Mouse (Mus musculus): ENCODE measurements at regions not wholly inside any gene's neighbourhood (a gene's known extent, or its start where the extent isn't known, plus 50 kb on each side); places are given as distances from the start of the nearest gene placed in this dataset.

DNA sequence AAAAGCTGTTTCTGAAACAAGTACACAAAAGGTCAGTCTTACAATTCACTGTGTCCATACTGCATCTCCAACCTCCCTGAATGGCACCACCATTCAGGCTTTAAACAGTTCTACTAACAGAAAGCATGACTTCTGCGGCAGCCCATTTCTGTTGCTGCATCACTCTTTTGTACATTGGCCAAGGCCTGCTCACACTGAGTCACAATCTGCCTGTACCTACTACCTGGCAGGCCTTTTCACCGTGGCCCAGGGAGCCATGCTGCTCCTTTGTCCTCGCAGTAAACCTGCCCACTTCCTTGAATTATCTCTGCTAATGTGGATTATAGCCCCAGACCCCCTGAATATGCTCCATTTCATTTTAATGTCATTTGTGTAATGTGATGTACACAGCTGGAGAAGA lies 439.5 kb upstream of the Gm10306 start:
- H3K9ac ChIP-seq (replicated peaks; ENCODE audit: low read depth) = no peak overlapping the region
- no peak overlapping the region for H3K4me2 ChIP-seq (replicated peaks; ENCODE audit: low read depth, low read length)
- H3K27me3 ChIP-seq (replicated peaks; ENCODE audit: insufficient read depth, low read length) = no peaks in the 10 kb centered on the region
- no peaks in the 10 kb centered on the region for H3K9me3 ChIP-seq (ENCODE audit: low read length)
- no peaks in the 10 kb centered on the region for H3K36me3 ChIP-seq (ENCODE audit: insufficient read depth, low read length)
- WGBS = 78% methylated on average over 3 of the region's 3 CpGs
- no peak overlapping the region for H3K4me3 ChIP-seq (ENCODE audit: low read depth, low read length)
- no peak for TF ChIP-seq EP300 (IDR thresholded peaks at IDR 0.05)
- no peak for TF ChIP-seq CTCF (IDR thresholded peaks at IDR 0.05)
- DNase-seq (ENCODE audit: low spot score) = no peak
- H3K4me1 ChIP-seq (ENCODE audit: insufficient read depth, low read depth, low read length) = no peaks in the 10 kb centered on the region
- no peak overlapping the region for H3K27ac ChIP-seq (ENCODE audit: low read length)
- ATAC-seq = no peak

DNA sequence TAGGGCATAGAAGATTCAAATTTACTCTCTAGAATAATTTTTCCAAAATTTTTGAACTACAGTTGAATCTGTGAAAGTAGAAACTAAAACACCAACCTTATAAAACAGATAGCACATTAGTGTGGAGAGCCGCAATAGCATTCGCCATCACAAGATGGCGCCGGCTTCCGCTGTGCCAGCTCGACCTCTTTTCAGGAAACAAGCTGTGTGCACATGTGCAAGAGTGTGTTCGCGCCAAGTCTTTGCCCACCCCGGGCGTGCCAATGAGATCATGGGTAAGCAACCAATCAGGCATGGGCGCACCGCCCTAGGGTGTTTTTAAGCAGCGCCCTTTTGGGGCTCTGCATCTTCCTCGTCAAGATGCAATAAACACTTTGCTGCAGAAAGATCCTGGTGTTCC lies 432.2 kb upstream of the Gm10306 start:
- ATAC-seq (no peak), DNase-seq (ENCODE audit: low spot score) (no peak)
- H3K9me3 ChIP-seq (ENCODE audit: low read length) = no peaks in the 10 kb centered on the region
- H3K4me2 ChIP-seq (replicated peaks; ENCODE audit: low read depth, low read length) = no peak overlapping the region
- peak; percentile 55 for TF ChIP-seq CTCF (IDR thresholded peaks at IDR 0.05)
- no peak for TF ChIP-seq EP300 (IDR thresholded peaks at IDR 0.05)
- no peak overlapping the region for H3K27ac ChIP-seq (ENCODE audit: low read length)
- H3K4me1 ChIP-seq (ENCODE audit: insufficient read depth, low read depth, low read length) = no peaks in the 10 kb centered on the region
- 75% methylated on average over 14 of the region's 14 CpGs for WGBS
- no peaks in the 10 kb centered on the region for H3K27me3 ChIP-seq (replicated peaks; ENCODE audit: insufficient read depth, low read length)
- H3K36me3 ChIP-seq (ENCODE audit: insufficient read depth, low read length) = no peaks in the 10 kb centered on the region
- H3K4me3 ChIP-seq (ENCODE audit: low read depth, low read length) = no peak overlapping the region
- no peak overlapping the region for H3K9ac ChIP-seq (replicated peaks; ENCODE audit: low read depth)

- TF ChIP-seq CTCF (IDR thresholded peaks at IDR 0.05) (no peak), EP300 (IDR thresholded peaks at IDR 0.05) (no peak)
- WGBS = 53% methylated on average over 2 of the region's 2 CpGs
- no peaks in the 10 kb centered on the region for H3K4me1 ChIP-seq (ENCODE audit: insufficient read depth, low read depth, low read length)
- ATAC-seq (no peak), DNase-seq (ENCODE audit: low spot score) (no peak)
- H3K36me3 ChIP-seq (ENCODE audit: insufficient read depth, low read length) = no peaks in the 10 kb centered on the region
- H3K9ac ChIP-seq (replicated peaks; ENCODE audit: low read depth) = no peak overlapping the region
- H3K4me3 ChIP-seq (ENCODE audit: low read depth, low read length) = no peak overlapping the region
- no peak overlapping the region for H3K4me2 ChIP-seq (replicated peaks; ENCODE audit: low read depth, low read length)
- no peaks in the 10 kb centered on the region for H3K9me3 ChIP-seq (ENCODE audit: low read length)
- H3K27me3 ChIP-seq (replicated peaks; ENCODE audit: insufficient read depth, low read length) = no peaks in the 10 kb centered on the region
- no peak overlapping the region for H3K27ac ChIP-seq (ENCODE audit: low read length)
Observed at GRCm38 (mm10) chr4:94137921-94138320, 418.4 kb upstream of the Gm10306 start.

DNA sequence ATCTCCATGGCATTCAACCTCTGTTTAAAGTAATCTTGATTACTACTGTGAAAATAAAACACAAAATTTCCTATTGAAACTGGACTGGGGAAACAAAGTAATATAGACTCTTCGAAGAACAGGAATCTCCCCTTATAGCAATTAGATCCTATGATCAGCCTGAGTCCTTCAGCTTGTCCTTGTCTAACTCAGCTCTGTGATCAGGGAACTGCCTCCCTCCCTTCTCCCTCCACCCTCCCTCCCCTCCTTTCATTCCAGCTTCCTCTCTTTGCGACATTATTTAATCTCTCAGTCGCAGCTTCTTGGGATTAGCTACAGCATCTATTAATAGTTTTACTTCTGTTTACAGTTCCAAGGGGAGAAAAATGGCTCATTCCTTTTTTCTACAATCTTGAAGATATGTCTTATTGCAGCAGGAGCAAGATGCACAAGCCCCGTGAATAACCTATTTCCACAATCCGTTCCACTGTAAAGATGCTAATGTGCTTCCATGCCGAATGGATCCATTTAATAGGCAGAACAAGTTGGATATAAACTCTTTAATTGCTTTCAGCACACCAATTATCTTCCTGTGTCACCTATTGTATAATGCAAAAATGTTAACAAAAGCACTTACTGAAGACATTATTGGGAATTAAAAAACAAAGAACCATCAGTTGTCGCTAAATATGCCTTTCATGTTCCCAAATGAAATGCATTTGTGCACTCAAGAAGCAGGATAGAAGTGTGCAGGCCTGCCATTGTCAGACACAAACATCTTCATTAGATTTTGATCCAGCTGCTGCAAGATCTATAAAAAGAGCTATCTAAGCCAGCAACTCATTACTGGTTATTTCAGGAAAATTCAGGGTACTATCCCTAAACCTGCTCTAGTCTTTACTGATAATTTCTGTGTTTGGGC lies 411.2 kb upstream of the Gm10306 start:
- no peaks in the 10 kb centered on the region for H3K36me3 ChIP-seq (ENCODE audit: insufficient read depth, low read length)
- 64% methylated on average over 7 of the region's 7 CpGs for WGBS
- ATAC-seq (no peak), DNase-seq (ENCODE audit: low spot score) (no peak)
- no peaks in the 10 kb centered on the region for H3K9me3 ChIP-seq (ENCODE audit: low read length)
- no peak overlapping the region for H3K9ac ChIP-seq (replicated peaks; ENCODE audit: low read depth)
- TF ChIP-seq EP300 (IDR thresholded peaks at IDR 0.05) = no peak
- TF ChIP-seq CTCF (IDR thresholded peaks at IDR 0.05) = no peak
- no peaks in the 10 kb centered on the region for H3K27me3 ChIP-seq (replicated peaks; ENCODE audit: insufficient read depth, low read length)
- no peaks in the 10 kb centered on the region for H3K4me1 ChIP-seq (ENCODE audit: insufficient read depth, low read depth, low read length)
- H3K27ac ChIP-seq (ENCODE audit: low read length) = no peak overlapping the region
- H3K4me2 ChIP-seq (replicated peaks; ENCODE audit: low read depth, low read length) = no peak overlapping the region
- H3K4me3 ChIP-seq (ENCODE audit: low read depth, low read length) = no peak overlapping the region

DNA sequence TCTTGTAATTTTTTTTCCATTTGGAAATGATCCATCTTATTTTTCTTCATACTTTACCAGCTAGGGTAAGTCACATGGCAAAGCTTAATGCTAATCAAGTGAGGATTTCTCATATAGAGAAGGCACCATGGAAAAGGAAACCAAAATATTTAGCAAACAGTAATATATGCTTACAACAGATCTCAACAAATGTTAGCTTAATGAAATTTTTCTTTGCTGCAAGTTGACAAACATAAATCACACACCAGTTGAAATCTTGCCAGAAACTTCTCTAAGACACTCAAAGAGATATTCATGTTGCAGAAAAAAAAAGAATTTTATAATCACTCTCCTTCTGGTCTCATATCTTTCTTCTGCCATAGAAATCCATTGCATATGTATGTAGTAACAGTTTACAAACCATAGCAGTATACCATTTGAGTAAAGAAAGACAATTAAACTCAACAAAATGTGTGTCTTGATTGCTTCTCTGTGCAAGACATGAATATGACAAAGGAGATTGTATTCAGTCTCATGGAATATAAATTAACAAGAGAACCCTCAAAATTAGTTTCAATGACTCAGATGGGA lies 408.3 kb upstream of the Gm10306 start:
- Histone ChIP-seq H3K9ac (replicated peaks; ENCODE audit: low read depth) (no peak overlapping the region), H3K27me3 (replicated peaks; ENCODE audit: insufficient read depth, low read length) (no peaks in the 10 kb centered on the region), H3K9me3 (ENCODE audit: low read length) (no peaks in the 10 kb centered on the region), H3K27ac (ENCODE audit: low read length) (no peak overlapping the region), H3K4me2 (replicated peaks; ENCODE audit: low read depth, low read length) (no peak overlapping the region), H3K4me3 (ENCODE audit: low read depth, low read length) (no peak overlapping the region), H3K4me1 (ENCODE audit: insufficient read depth, low read depth, low read length) (no peaks in the 10 kb centered on the region), H3K36me3 (ENCODE audit: insufficient read depth, low read length) (no peaks in the 10 kb centered on the region)
- no peak for TF ChIP-seq EP300 (IDR thresholded peaks at IDR 0.05)
- TF ChIP-seq CTCF (IDR thresholded peaks at IDR 0.05) = no peak
- no peak for DNase-seq (ENCODE audit: low spot score)
- ATAC-seq = no peak

DNA sequence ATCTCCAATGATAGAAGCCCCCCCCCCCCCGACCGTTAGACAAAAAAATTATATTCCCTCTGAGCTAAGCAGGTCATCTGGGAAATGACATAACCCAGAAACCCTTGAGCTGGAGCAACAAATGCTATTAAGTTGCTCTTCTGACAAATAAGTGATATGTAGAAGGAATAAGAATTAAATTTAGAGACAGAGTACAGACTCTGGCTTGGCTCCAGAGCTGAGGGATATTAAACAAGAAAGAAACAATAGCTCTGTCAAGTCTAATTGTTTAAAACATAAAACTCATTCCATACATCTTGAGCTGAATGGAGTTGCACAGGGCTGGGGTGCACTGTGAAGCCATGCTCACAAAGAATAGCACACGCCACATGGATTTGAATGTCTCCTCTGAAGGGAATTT lies 407.3 kb upstream of the Gm10306 start:
- Histone ChIP-seq H3K9me3 (ENCODE audit: low read length) (no peaks in the 10 kb centered on the region), H3K9ac (replicated peaks; ENCODE audit: low read depth) (no peak overlapping the region), H3K27me3 (replicated peaks; ENCODE audit: insufficient read depth, low read length) (no peaks in the 10 kb centered on the region), H3K4me1 (ENCODE audit: insufficient read depth, low read depth, low read length) (no peaks in the 10 kb centered on the region), H3K36me3 (ENCODE audit: insufficient read depth, low read length) (no peaks in the 10 kb centered on the region), H3K4me3 (ENCODE audit: low read depth, low read length) (no peak overlapping the region), H3K27ac (ENCODE audit: low read length) (no peak overlapping the region), H3K4me2 (replicated peaks; ENCODE audit: low read depth, low read length) (no peak overlapping the region)
- 78% methylated on average over 3 of the region's 3 CpGs for WGBS
- ATAC-seq = no peak
- DNase-seq (ENCODE audit: low spot score) = no peak
- TF ChIP-seq EP300 (IDR thresholded peaks at IDR 0.05) (no peak), CTCF (IDR thresholded peaks at IDR 0.05) (no peak)
